Mouse (Mus musculus) limb, embryonic 14.5 days (tissue): ENCODE data around the gene Pidd1. TPM values are rescaled to one million over a fixed set of nuclear protein-coding genes. Genes with fewer than 3 reads are reported as not detected.

ENCODE experiments used
- ATAC-seq: fragments of 200-750 bp; cut with Nextera tagmentation; 2 replicates; pipeline ENCODE4 v1.8.0; 2017; ENCODE audit warnings: low read depth, moderate number of reproducible peaks, moderate TSS enrichment; ENCODE audit not compliant: low FRiP score
- DNase-seq: peaks from one replicate; pipeline ENCODE4 v3.0.0-alpha.2; 2015; ENCODE audit warnings: low spot score
- H3K27ac ChIP-seq: fragments of 300-500 bp; sonication (generic); replicated peaks from 2 replicates; pipeline ENCODE4 v1.5.1; 2014; ENCODE audit warnings: low read depth, mild to moderate bottlenecking, low read length, moderate library complexity, mixed read lengths
- H3K27me3 ChIP-seq: fragments of 300-500 bp; sonication (generic); 2 replicates; pipeline ENCODE4 v1.6.1; 2014; ENCODE audit warnings: low read length, mixed read lengths; ENCODE audit not compliant: control insufficient read depth, insufficient read depth
- H3K36me3 ChIP-seq: fragments of 300-500 bp; sonication (generic); 2 replicates; pipeline ENCODE4 v1.6.1; 2014; ENCODE audit warnings: mild to moderate bottlenecking, low read length, moderate library complexity, mixed read lengths; ENCODE audit not compliant: control insufficient read depth, insufficient read depth
- H3K4me1 ChIP-seq: fragments of 300-500 bp; sonication (generic); 2 replicates; pipeline ENCODE4 v1.6.1; 2014; ENCODE audit warnings: antibody characterized with exemption, low read length, mixed read lengths; ENCODE audit not compliant: control insufficient read depth, insufficient read depth
- H3K4me2 ChIP-seq: fragments of 300-500 bp; sonication (generic); replicated peaks from 2 replicates; pipeline ENCODE4 v1.6.1; 2014; ENCODE audit warnings: low read depth, mild to moderate bottlenecking, low read length, moderate library complexity; ENCODE audit not compliant: severe bottlenecking
- H3K4me3 ChIP-seq: fragments of 300-500 bp; sonication (generic); replicated peaks from 2 replicates; pipeline ENCODE4 v1.5.1; 2014; ENCODE audit warnings: low read length
- H3K9ac ChIP-seq: fragments of 300-500 bp; sonication (generic); 2 replicates; pipeline ENCODE4 v1.6.1; 2014; ENCODE audit warnings: mild to moderate bottlenecking, low read depth, low read length, moderate library complexity; ENCODE audit not compliant: severe bottlenecking
- H3K9me3 ChIP-seq: fragments of 300-500 bp; sonication (generic); 2 replicates; pipeline ENCODE4 v1.6.1; 2016; ENCODE audit warnings: low read length; ENCODE audit not compliant: control insufficient read depth
- POLR2A ChIP-seq: fragments of 200-500 bp; IDR thresholded peaks from 2 replicates; pipeline ENCODE4 v1.8.0; 2012; ENCODE audit warnings: inconsistent platforms, mild to moderate bottlenecking, moderate library complexity, borderline replicate concordance; ENCODE audit not compliant: insufficient read depth, insufficient read length; ENCODE audit errors: extremely low read depth
- WGBS: fragments of 180-500 bp; shearing (Covaris S2); extraction: QIAGEN DNeasy Blood & Tissue Kit; methylation state at CpG from one replicate; pipeline ENCODE4 v1.1.7; 2014; 5-methylcytosine and 5-hydroxymethylcytosine counted together
- polyA plus RNA-seq, 2 experiments: library from polyadenylated mRNA; depleted of rRNA in 1 of 2; stranded (reverse) in 1 of 2; unstranded in 1 of 2; fragments of >200 nt; fragmentation: Nextera tagmentation in 1 of 2; extraction: Ambion mirVana in 1 of 2; gene quantifications; 2 replicates each; pipeline versions ENCODE4 v1.2.1 to v1.2.3; 2012 to 2014

Pidd1 gene
- polyA plus RNA-seq, 2 experiments: 6.9 to 25.0 TPM

GRCm38 (mm10) chr7:141466045-141466394 lies 22.2 kb upstream of the Pidd1 start:
- H3K9ac ChIP-seq: no peak overlapping the region
- H3K27ac ChIP-seq: no peak overlapping the region
- no peaks in the 10 kb centered on the region for H3K9me3 ChIP-seq
- H3K27me3 ChIP-seq: peaks cover 42% of the 10 kb centered on the region
- H3K36me3 ChIP-seq: peaks cover 20% of the 10 kb centered on the region
- peaks cover 48% of the 10 kb centered on the region for H3K4me1 ChIP-seq
- 82% methylated on average over 7 of the region's 7 CpGs for WGBS
- DNase-seq (no peak), ATAC-seq (no peak)
- no peak overlapping the region for H3K4me3 ChIP-seq
- no peak for TF ChIP-seq POLR2A
- H3K4me2 ChIP-seq: no peak overlapping the region

DNA sequence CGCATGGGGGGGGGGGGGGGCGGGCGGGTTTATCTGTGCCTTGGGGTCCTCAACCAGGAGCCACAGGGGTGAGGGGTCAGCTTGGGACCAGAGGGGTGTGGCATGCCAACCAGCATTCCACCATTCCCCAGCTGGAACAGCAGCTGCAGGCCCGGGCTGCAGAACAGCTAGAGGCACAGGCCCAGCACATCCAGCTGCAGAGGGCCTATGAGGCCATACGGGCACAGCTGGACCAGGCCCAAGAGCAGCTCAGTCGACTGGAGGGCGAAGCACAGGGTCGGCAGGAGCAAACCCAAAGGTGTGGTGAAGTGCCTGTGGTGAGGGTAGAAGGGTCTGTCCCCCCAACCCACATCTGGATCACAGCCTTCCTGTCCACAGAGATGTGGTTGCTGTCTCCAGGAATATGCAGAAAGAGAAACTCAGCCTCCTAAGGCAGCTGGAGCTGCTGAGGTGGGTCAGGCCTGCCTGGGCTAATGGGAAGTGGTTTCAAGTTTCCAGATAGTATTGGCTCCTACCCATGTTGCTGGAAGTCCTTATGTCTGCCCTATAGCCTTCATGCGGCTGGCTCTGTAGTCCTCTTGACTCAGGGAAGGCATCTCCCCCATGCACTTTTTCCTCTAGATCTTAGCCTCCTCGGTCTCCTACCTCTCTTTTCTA lies 21.7 kb upstream of the Pidd1 start:
- Histone ChIP-seq H3K36me3 (peaks cover 15% of the 10 kb centered on the region), H3K4me3 (peak overlapping the region; percentile 26), H3K9me3 (no peaks in the 10 kb centered on the region), H3K4me1 (peaks cover 48% of the 10 kb centered on the region), H3K4me2 (peak overlapping the region; percentile 48), H3K27me3 (peaks cover 46% of the 10 kb centered on the region), H3K27ac (0 out of 2 replicates have a peak overlapping the region, but pooled peaks have one; percentile 8), H3K9ac (0 out of 2 replicates have a peak overlapping the region, but pooled peaks have one; percentile 31)
- ATAC-seq: no peak
- WGBS: 25% methylated on average over 7 of the region's 10 CpGs
- DNase-seq: no peak
- TF ChIP-seq POLR2A: no peak

DNA sequence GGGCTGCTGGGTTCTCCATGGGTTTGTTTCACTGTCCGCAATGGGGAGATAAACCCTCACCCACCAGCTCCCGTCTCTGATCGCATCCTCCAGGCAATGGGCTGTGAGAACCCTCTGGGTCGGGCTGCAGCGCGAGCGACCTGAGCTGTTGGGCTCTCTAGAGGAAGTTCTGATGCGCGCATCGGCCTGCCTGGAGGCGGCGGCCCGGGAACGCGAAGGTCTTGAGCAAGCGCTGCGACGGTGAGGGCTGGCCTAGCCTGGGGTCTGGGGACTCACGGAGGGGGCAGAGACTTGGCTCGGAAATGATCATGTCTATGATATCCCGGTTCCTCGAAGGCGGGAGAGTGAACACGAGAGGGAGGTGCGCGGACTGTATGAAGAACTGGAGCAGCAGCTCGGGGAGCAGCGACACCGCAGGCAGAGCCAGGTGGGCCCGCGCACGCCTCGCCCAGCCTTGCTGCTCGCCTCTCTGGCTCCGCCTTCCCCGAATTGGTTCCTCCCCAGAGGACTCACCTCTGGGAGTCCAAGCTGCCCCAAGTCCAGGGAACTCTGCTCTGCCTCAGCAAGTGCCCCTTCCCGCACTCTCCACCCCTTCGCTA lies 20.9 kb upstream of the Pidd1 start:
- Histone ChIP-seq H3K4me1 (peaks cover 48% of the 10 kb centered on the region), H3K4me3 (peak overlapping the region; percentile 26), H3K36me3 (peaks cover 9% of the 10 kb centered on the region), H3K4me2 (peak overlapping the region; percentile 48), H3K27ac (no peak overlapping the region), H3K9ac (0 out of 2 replicates have a peak overlapping the region, but pooled peaks have one; percentile 31), H3K27me3 (peaks cover 46% of the 10 kb centered on the region), H3K9me3 (no peaks in the 10 kb centered on the region)
- TF ChIP-seq POLR2A: no peak
- ATAC-seq: no peak
- DNase-seq: no peak
- WGBS: 12% methylated on average over 36 of the region's 38 CpGs

- H3K36me3 ChIP-seq: peaks cover 3% of the 10 kb centered on the region
- H3K4me2 ChIP-seq: peak overlapping the region; percentile 48
- ATAC-seq: no peak
- no peak overlapping the region for H3K9ac ChIP-seq
- H3K4me1 ChIP-seq: peaks cover 43% of the 10 kb centered on the region
- WGBS: 31% methylated on average over 12 of the region's 12 CpGs
- H3K9me3 ChIP-seq: no peaks in the 10 kb centered on the region
- TF ChIP-seq POLR2A: no peak
- H3K27ac ChIP-seq: no peak overlapping the region
- peak overlapping the region; percentile 26 for H3K4me3 ChIP-seq
- H3K27me3 ChIP-seq: peaks cover 46% of the 10 kb centered on the region
- DNase-seq: no peak
Measured at GRCm38 (mm10) chr7:141463824-141464602, 20.2 kb upstream of the Pidd1 start.

- no peak for TF ChIP-seq POLR2A
- Histone ChIP-seq H3K9ac (no peak overlapping the region), H3K36me3 (peaks cover 7% of the 10 kb centered on the region), H3K4me3 (peak overlapping the region; percentile 36), H3K4me2 (no peak overlapping the region; the same call in 1 of the 2 replicates), H3K27ac (no peak overlapping the region), H3K4me1 (peaks cover 31% of the 10 kb centered on the region), H3K27me3 (peaks cover 46% of the 10 kb centered on the region), H3K9me3 (no peaks in the 10 kb centered on the region)
- 11% methylated on average over 5 of the region's 5 CpGs for whole genome bisulfite sequencing
- DNase-seq: no peak
- no peak for ATAC-seq
Measured at GRCm38 (mm10) chr7:141462333-141462821, 18.6 kb upstream of the Pidd1 start.
